Mouse (Mus musculus) T-helper 2 cell (primary cell): ENCODE data around the gene Stk17b.
"Not testable (repeated sequence)": the region's sequence is repeated elsewhere in the genome, so short reads cannot be mapped to it uniquely, and the experiment has no call there.

Experiments
- in situ Hi-C: fragments of 300-600 bp; cut with MboI, MseI; formaldehyde crosslinking; loops from one replicate; pipeline ENCODE4 v1.15.1; 2025; ENCODE audit warnings: high pct_unique_total_duplicates

Gene Stk17b

DNA sequence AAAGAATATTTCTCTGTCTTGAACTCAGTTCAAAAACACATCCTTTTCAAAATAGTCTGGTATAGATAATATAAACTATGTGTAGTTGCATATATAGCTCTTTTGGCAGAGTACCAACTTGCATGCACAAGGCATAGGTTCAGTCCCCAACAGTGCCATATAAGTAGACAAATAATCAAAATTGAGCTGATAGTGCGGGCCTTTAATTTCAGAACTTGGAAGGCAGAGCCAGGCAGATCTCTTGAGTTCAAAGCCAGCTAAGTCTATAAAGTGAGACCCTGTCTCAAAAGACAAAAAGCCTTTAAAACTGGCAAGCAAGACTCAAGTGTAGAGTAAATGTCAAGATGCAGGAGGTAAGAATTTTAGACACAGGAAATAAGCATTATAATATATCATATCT, 2.1 kb downstream of the Stk17b start:
- in situ Hi-C loops, result loop anchor here (10.0 kb wide), 1 partner anchor 1242 kb away; the partner anchor contains the start of gene Sf3b1

GRCm38 (mm10) chr1:53782079-53782478, 2.9 kb downstream of the Stk17b start:
- in situ Hi-C loops, result loop anchor here (10.0 kb wide), 1 partner anchor 1243 kb away; the partner anchor contains the start of gene Sf3b1

DNA sequence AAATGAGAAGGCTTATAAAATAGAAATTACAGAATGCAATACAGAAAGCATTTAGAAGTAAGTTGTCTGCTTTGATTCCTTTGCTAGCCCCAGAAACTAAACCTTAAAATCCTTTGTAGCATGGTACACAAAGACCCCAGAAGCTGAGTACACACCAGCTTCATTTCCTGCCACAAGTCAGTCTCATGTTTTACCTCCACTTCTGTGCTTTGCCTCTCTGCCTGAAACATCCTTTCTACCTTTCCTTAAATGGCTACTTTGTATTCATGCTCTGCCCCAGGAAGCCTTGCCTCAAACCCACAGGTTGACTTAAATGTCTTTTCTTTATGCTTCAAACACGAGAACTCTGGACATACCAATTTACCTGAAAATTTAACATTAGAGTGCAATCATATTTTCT, 3.7 kb downstream of the Stk17b start:
- in situ Hi-C loops, result loop anchor here (10.0 kb wide), 1 partner anchor 1243 kb away; the partner anchor contains the start of gene Sf3b1

DNA sequence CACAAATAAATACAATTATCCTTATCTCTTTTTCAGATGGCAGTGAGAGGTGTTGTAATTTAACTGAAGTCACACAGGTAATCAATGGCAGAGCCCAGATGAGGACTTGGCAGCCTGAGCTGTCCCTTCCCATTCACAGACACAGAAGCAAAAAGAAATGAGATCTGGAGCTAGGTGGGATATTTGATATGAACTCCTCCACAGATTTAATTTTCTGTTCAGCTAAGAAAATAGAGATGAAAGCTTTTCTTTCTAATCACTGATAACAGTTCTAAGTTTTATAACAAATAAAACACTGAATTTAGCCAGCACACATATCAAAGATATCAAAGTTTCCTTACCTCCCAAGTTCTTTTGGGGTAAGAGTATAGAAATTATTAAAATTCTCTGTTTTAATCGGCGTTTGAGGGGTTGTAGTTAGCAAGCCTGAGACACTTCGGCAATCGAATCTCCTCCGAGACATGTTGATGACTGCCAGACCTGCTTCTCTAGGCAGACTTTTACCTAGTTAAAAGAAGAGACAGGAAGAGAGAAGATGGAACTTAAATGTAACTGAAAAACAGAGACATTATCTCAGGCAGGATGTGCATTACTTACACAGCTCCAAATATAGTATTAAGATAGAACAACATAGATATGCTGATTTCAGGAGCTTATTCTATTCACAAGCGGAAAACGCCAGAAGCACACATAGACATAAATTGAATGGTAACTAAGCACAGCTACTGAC, 8.7 kb downstream of the Stk17b start:
- in situ Hi-C loops, result no loop called here

GRCm38 (mm10) chr1:53775545-53775944, 9.5 kb downstream of the Stk17b start:
- in situ Hi-C loops, result no loop called here

DNA sequence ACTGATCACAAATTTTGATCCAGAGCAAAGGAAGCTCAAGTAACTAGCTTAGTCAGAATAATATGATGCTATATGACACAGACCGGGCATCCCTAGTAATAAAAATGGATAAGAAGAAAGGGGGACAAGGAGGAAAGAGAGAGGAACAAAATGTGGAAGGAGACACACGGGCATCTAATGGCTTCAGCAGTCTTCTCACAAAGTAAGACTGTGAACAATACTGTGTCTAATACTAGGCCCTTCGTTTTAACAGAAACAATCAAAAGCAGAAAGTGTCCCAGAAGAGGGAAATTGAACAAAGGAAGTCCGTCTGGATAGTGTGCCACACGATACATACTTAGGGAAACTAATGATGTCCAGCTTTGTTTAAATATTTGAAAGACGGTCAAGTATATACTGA, 10.0 kb downstream of the Stk17b start:
- in situ Hi-C loops, result no loop called here

- in situ Hi-C loops, result no loop called here
These were observed 10.5 kb downstream of the Stk17b start for GRCm38 (mm10) chr1:53774571-53774970.

DNA sequence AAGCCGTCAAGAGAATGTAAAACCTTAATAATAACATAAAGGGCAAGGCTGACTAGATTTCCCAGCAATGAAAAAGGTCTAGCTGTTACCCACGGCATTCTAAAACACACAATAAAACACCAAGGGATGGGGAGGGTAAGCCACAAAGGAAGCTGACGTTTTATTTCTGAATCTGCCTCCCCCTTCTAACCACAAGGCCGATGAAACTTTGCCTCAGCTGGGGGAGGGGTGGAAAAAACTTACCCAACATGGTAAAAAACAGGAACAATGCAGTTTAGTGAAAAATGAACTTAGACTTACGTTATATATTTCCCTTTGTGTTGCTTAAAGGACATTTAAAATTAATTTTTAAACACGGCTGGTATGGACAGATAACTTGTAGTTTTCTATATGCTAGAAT, 11.0 kb downstream of the Stk17b start:
- in situ Hi-C loops, result no loop called here

- in situ Hi-C loops, result no loop called here
These were observed 12.1 kb downstream of the Stk17b start for GRCm38 (mm10) chr1:53772967-53773366.

DNA sequence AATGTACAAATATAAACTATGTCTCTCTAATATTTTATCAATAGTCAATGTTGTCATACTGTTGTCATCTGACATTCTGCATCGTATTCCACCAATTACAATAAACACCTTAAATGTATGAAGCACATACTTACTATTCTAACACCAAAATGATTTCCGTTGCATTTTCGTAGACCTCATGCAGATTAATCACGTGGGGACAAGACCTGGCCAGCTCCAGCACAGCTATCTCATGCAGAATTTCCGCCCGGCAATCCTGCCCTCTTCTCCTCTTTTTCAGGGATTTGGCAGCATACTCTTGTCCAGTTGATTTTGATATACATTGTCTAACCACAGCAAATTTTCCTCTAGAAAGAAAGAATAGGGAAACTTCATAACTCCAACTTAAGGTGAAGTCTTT, 13.5 kb downstream of the Stk17b start:
- in situ Hi-C loops, result no loop called here

DNA sequence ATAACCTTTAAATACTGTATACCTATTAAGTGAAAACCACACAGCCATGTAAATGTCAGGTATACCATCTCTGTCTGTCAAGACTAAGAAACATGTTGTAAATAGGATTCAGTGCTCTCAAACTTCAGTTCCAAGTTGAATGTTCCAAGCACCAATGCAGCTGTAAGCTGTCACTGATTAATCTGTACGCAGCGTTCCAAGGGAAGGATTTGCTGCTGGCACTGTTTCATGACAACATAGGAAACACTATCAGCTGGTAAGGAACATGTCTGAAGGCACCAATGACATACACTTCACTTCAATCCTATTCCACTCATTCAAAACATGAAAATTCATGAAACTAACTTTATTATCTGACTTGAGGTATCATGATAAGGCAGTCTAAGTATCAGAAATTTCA, 18.9 kb downstream of the Stk17b start:
- in situ Hi-C loops, result no loop called here

GRCm38 (mm10) chr1:53757316-53757715, 27.7 kb downstream of the Stk17b start:
- in situ Hi-C loops, result no loop called here

DNA sequence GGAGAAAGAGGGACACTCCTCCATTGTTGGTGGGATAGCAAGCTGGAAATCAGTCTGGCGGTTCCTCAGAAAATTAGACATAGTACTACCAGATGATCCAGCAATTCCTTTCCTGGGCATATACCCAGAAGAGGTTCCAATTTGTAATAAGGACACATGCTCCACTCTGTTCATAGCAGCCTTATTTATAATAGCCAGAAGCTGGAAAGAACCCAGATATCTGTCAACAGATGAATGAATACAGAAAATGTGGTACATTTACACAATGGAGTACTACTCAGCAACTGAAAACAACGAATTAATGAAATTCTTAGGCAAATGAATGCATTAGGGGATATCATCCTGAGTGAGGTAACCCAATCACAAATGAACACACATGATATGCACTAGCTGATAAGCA, 31.5 kb downstream of the Stk17b start:
- in situ Hi-C loops, result not testable (repeated sequence)

DNA sequence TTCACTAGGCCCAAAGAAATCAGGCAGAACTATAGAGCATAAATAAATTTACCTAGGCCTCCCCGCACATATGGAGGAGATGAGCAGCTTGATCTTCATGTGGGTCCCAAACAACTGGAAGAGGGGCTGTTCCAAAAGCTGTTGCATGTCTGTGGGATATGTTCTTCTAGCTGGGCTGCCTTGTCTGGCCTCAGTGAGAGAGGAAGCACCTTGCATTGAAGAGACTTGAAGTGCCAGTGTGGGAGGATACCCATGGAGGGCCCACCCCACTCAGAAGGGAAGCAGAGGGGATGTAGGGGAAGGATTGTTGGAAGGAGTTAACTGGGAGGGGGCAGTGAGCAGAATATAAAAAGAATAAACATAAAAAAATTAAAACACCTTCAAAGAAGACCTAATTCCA, 33.9 kb downstream of the Stk17b start:
- in situ Hi-C loops, result no loop called here

DNA sequence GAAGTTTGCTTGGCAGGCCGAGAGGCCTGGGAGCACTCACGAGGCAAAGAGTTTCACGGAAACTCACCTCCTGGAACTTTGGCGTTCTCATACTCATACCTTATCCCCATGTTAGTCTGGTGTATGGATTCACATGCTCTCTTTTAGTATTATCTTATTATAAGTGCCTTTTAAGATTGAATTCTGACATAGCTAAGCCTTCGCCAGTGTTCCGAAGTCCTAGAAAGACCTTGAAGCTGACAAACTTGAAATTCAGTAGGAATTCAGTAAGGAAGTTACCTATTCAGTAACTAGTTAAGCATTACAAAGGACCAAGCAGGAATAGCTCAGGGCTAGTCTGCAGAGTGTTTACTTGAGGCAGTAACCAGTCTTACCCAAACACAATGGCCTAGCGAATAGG, 34.3 kb downstream of the Stk17b start:
- in situ Hi-C loops, result not testable (repeated sequence)

DNA sequence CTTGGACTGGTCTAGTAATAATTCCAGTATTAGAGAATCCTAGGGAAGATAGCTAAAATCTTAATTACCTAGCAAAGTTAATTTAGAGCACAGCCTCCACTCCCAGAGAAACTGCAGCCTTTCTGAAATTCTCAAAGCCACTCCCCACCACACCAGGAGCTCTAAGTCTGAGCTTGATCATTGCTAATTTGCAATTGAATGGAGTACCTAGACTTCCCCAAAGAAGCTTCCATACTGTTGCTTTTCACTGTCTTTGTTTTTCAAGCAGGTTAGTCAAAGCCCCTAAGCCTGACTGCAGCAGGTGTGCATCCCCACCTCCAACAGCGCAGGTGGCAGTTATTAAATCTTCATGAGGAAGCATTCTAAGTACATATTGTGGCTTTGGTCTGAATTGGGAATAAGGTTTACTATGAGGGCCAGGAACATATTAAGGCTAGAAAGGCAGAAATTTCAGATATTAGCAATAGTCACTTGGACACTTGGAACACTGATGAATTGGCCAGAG, 35.1 kb downstream of the Stk17b start:
- in situ Hi-C loops, result not testable (repeated sequence)

GRCm38 (mm10) chr1:53748571-53748970, 36.5 kb downstream of the Stk17b start:
- in situ Hi-C loops, result no loop called here

DNA sequence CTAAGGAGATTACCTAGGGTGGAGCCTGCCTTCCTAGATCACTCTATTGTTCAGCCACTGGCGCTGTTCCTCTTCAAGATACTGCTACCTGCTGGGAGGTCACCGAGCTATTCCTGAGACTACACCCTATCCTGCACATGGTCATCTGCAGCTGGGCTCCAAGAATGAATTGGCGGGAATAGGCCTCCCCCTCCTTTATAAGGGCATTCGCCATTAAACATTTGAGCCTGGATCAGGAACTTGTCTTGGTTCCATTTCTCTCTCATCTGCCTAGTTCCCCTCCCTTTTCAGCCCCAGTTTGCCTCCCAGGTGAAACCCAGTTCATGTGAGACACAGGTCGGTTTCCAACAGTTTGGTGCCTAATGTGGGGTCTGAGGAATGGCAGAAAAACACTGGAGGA, 39.0 kb downstream of the Stk17b start:
- in situ Hi-C loops, result no loop called here

GRCm38 (mm10) chr1:53741742-53742458, 43.1 kb downstream of the Stk17b start:
- in situ Hi-C loops, result no loop called here

DNA sequence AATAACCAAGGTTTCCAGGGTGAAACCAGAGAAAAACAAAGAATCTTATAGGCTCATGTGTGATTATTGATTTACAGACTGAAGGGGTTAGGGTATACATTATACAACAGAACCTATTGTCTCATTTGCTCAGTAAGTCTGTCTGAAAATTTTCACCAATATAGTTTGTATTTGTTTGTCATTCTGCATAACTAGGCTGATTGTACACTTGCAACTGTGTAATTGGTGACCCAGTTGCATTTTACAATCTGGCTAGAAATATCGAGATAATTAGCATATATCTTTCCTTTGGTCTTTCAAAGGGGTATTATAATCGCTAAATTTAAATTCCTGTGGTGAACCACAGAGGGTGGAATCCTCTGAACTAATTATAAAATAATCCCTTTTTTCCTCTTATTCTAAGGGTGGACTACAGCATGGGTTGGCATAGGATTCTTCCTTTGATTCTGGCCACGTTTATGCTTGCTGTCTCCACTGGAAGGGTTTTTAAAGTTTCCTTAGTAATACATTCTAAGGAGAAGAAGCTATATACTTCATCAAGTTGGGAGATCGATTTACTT, 44.2 kb downstream of the Stk17b start:
- in situ Hi-C loops, result no loop called here

DNA sequence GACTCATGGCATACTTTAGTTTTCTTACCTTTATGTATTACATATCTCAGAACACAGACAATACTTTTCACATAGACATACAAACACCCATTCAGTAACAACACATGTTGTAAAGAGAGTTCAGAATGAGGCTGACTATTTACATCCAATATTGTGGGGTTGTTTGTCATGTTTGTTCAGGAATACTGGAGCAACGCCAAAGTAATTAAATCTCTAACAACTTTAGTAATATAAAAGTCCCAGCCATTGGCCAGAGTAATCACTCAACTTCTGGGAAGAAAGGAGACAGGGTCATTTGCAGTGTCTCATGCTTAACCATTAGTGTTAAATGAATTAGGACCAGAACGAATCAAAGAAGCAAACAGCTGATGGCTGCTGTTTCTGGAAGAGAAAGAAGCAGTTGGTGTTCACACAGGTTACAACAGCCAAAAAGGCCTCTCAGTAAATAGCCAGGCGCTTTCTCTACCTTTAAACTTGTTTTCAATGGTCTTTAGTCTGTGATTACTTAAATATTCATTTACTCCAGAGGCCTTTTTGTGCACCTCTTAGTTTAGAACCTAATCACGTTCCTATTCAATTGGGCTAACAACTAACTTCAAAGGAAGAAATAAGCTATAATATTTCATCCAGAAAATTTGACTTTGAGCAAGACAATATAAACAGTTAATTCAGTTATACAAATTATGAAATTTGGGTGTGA, 44.8 kb downstream of the Stk17b start:
- in situ Hi-C loops, result not testable (repeated sequence)

- in situ Hi-C loops, result no loop called here
These were observed 48.4 kb downstream of the Stk17b start for GRCm38 (mm10) chr1:53736583-53736982.
